Mouse (Mus musculus): ENCODE results near the gene Twistnb.

Gene Twistnb

GRCm38 (mm10) chr12:33429387-33430160 is at the start of gene Twistnb:
Twistnb (plus strand) TSS chr12:33429635.
- peak; percentile 99 for DNase-seq

DNA sequence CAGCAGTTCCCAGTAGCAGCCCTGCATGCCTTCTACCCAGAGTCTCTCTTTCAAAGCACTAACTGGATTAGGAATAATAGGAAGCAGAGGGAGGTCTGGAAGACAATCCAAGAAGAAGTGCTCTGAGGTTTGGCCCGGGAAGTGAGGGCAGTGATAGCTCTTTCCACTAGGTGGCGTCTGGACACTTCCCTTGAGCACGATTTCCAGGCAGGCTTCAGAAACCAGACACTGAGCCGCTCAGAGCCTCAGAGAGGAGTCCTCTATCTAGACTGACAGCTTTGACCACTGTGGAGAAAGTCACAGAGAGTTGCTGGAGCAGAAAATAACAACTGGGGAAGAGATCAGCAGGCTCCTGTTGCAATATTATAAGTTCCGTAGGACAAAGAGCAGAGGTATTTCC is 40.6 kb upstream of the Twistnb start:
- peak; percentile 92 for DNase-seq

DNA sequence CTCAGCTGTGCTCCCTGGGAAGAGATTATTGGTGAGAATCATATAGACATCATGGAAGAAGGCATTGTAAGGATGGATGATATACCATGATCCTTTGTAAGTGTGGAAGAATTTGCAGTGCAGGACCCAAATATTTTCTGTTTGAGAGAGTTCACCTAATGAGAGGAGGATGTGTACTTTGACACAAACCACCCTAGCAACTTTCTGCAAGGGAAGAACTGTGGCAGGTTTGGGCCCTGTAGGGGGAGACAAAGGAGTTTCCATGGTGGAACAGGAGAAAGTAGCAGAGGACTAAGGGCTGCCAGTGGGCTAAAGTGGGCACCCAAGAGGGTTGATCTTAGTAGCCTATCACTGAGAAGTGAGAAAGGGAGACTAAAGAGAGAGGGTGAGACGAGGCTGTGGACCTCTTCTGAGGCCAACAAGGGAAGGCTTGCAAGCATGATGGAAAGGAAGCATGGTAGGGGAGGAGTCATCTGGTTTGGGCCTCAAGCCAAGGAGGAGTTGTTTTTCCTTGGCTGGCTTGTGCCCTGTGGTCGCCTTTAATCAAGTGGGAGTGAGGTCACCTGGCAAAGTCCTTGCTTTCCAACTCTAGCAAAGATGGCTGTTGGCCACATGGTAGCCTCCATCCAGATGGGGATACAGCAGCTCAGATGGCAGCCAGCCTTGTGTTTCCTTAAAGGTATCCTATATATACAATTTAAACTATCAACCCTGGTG is 38.4 kb upstream of the Twistnb start:
- peak; percentile 79 for DNase-seq

GRCm38 (mm10) chr12:33394804-33395623 is 34.4 kb upstream of the Twistnb start, which contains the start of gene Efcab10:
Efcab10 (plus strand) TSS chr12:33394854.
- DNase-seq: peak; percentile 86

DNA sequence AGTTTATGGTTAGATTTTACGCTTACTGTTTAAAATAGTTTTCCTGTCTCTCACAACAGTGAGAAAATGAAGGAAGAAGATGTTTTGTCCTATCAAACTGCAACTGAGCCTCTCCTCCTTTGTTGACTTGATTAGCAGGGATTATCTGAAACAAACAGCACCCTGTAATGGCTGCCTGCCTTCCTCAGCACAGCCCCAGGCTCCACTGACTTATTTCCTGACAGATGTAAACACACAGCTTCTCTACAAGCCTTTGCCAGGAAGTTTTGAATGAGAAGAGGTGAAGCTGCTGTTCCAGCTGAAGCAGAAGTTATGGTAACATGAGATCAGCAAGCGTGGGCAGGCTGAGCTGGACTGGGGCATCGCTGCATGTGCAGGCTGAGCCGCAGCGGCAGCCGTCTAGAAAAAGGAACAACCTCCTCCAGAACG is 26.2 kb upstream of the Twistnb start:
- peak; percentile 89 for DNase-seq

DNA sequence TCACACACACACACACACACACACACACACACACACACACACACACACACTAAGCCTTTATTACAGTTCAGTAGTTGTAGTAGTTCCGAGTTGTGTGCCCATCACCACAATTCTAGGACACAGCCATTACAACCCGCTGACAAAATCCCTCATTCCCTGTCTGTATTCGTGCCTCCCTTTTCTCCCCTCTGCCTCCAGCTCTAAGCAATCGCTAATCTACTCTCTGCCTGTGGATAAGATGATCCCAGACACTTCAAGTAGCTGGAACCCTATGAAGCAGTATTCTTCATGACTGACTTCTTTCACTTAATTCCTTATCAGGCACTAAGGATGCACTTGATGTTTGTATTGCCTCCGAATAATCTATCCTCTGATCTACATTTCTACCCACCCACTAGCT is 24.4 kb upstream of the Twistnb start:
- peak; percentile 27 for DNase-seq

DNA sequence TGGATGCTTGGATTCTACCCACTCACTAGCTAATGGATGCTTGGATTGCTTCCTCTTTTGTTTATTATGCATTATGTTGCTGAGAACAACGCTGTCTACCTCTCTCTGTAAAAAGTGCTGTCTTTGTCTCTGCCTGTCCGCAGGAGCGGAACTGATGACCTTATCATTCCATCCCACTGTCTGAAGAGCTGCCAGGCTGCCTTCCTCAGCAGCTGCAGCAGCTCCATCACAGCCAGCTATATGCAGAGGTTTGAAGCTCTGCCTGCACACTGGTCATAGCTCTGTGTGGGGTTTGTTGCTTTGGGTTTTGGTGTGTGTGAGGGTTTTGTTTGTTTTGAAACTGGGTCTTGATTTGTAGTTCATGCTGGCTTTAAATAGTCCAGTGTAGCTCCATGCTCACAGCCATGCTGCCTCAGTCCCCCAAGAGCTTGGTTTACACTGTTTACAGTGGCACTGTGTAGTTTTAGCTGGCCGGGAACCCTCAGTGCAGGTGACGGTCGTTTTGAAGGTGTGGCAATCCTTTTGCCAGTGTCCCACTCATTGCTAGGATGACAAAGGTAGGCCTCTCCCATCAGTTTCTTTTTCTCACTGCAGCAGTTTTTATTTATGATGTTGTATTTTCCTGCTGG is 23.9 kb upstream of the Twistnb start:
- peak; percentile 50 for DNase-seq

GRCm38 (mm10) chr12:33411580-33412151 is 17.8 kb upstream of the Twistnb start:
- peak; percentile 15 for DNase-seq

GRCm38 (mm10) chr12:33424329-33424728 is 5.1 kb upstream of the Twistnb start:
- DNase-seq: no peak

DNA sequence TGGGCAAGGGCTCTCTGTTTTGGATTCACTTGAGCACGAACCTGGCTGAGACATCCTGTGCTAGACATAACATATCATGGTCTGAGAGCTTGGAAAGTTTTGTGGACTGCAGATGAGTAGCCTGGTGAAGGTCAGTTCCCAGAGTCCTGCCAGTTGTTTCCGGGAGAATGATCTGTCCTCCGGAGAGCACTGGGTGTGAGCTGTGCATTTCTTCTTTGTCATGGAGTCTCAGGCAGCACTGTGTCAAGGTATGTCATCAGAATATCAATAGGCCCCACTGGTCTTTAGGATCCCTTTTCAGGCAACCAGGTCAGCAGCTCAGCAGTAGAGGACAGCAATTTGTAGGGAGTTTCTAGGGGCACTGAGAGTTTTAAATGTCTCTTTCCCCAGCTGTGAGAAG is 2.1 kb upstream of the Twistnb start:
- DNase-seq: peak; percentile 51

- peak; percentile 56 for DNase-seq
These were observed 1.7 kb upstream of the Twistnb start for GRCm38 (mm10) chr12:33427726-33428125.

GRCm38 (mm10) chr12:33433812-33434211 is 4.4 kb downstream of the Twistnb start:
- DNase-seq: peak; percentile 91

DNA sequence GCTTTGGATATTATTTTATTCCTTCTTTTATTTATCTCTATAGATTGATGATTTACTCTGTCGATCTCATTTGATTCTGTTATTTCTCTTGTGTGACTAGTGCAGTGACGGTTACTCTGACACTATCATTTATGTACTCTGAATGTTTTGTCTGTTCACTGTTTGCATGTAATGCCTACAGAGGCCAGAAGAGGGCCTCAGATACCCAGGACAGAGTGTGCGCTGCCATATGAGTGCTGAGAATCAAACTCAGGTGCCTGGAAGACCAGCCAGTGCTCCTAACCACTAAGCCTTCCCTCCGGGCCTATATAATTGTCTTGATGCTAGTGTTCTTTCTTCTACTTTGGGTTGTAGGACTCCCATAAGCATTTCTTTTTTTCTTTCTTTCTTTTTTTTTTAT is 5.3 kb downstream of the Twistnb start:
- no peak for DNase-seq

DNA sequence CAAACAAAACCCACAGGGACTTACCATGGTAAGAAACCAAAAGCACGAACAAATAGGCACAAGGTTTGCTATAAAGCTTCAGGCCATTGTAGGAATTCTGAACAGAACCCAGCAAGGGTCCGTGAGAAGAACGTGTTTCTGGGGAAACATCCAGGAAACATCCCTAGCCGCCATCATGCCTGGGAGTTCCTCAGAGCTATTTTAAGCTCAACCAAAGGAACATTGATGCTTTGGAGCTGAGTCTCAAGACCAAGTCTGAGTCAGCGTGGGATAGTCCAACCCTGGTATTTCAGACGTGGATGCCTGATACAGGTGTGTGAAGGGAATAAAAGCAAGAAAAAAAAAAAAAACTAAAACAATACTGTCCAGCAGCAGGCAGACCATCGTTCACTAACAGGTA is 26.0 kb downstream of the Twistnb start:
- no peak for DNase-seq

GRCm38 (mm10) chr12:33456242-33456641 is 26.8 kb downstream of the Twistnb start:
- peak; percentile 95 for DNase-seq

DNA sequence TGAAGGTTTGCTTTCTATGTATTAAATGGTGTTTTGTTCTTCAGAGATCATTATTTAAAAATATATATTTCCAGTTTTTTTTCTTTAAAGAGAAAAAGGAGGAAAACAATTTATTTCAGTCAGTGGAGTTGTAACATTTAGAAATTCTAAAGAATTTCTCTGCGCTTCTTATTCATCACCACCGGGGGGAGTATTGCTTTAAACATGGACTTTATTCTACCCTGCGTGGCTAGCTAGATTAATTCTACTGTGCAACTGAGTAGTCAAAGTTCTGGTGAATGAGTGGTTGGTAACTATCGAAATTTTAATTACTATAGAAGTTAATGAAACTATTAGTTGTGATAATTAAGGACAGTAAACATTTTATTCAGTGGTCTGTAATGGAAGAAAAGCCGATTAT is 51.5 kb downstream of the Twistnb start:
- DNase-seq: no peak

GRCm38 (mm10) chr12:33482931-33483330 is 53.5 kb downstream of the Twistnb start:
- DNase-seq: no peak

Data from heart, adult 11 months (tissue).